Mouse (Mus musculus) left cerebral cortex, postnatal 4 days (tissue): ENCODE results near the gene Mpv17l. TPM values are rescaled to one million over a fixed set of nuclear protein-coding genes. Genes with fewer than 3 reads are reported as not detected.
"Not testable (repeated sequence)": the region's sequence is repeated elsewhere in the genome, so short reads cannot be mapped to it uniquely, and the experiment has no call there.

Source experiments
- DNase-seq: peaks from one replicate; pipeline ENCODE4 v3.0.0-alpha.2; 2022
- intact Hi-C: fragments of 180-260 bp; cut with DNase I; formaldehyde crosslinking; loops from one replicate; pipeline ENCODE4 v1.15.1; 2025
- total RNA-seq, 2 experiments: library from RNA; stranded (reverse); gene quantifications; 2 replicates each; pipeline ENCODE4 v1.2.3; 2021

Gene Mpv17l
- total RNA-seq: 10 to 100 TPM; 46.6 to 53.9 TPM

GRCm38 (mm10) chr16:13902888-13903483 lies at the start of gene Mpv17l, which contains the start of gene Pdxdc1:
Gene Mpv17l (plus strand): TSS chr16:13903161.
Gene Pdxdc1 (minus strand): TSS chr16:13903131.
- intact Hi-C loops: loop anchor here (10.0 kb wide), 1 partner anchor 222 kb away; no protein-coding TSS in a partner anchor
- peak; percentile 97 for DNase-seq

GRCm38 (mm10) chr16:13853886-13854285 lies 49.1 kb upstream of the Mpv17l start:
- DNase-seq: no peak
- intact Hi-C loops: no loop called here

- DNase-seq: no peak
- intact Hi-C loops: no loop called here
Measured at GRCm38 (mm10) chr16:13866076-13866475, 36.9 kb upstream of the Mpv17l start.

GRCm38 (mm10) chr16:13866616-13867015 lies 36.3 kb upstream of the Mpv17l start:
- DNase-seq: no peak
- intact Hi-C loops: no loop called here

- intact Hi-C loops: not testable (repeated sequence)
- DNase-seq: peak; percentile 20
Measured at GRCm38 (mm10) chr16:13867406-13867805, 35.6 kb upstream of the Mpv17l start.

- DNase-seq: peak; percentile 27
- intact Hi-C loops: no loop called here
Measured at GRCm38 (mm10) chr16:13867910-13868514, 34.9 kb upstream of the Mpv17l start.

GRCm38 (mm10) chr16:13875483-13875882 lies 27.5 kb upstream of the Mpv17l start:
- no peak for DNase-seq
- intact Hi-C loops: no loop called here

GRCm38 (mm10) chr16:13883094-13883774 lies 19.7 kb upstream of the Mpv17l start:
- no peak for DNase-seq
- intact Hi-C loops: no loop called here

GRCm38 (mm10) chr16:13890449-13890848 lies 12.5 kb upstream of the Mpv17l start:
- DNase-seq: no peak
- intact Hi-C loops: no loop called here

- no peak for DNase-seq
- intact Hi-C loops: no loop called here
Measured at GRCm38 (mm10) chr16:13892850-13893249, 10.1 kb upstream of the Mpv17l start.

- intact Hi-C loops: no loop called here
- DNase-seq: no peak
Measured at GRCm38 (mm10) chr16:13894097-13894496, 8.9 kb upstream of the Mpv17l start.

- no peak for DNase-seq
- intact Hi-C loops: no loop called here
Measured at GRCm38 (mm10) chr16:13895740-13896139, 7.2 kb upstream of the Mpv17l start.

GRCm38 (mm10) chr16:13896357-13896756 lies 6.6 kb upstream of the Mpv17l start:
- intact Hi-C loops: no loop called here
- no peak for DNase-seq

GRCm38 (mm10) chr16:13898981-13899380 lies 4.0 kb upstream of the Mpv17l start:
- intact Hi-C loops: no loop called here
- DNase-seq: peak; percentile 12

- intact Hi-C loops: loop anchor here (10.0 kb wide), 1 partner anchor 222 kb away; no protein-coding TSS in a partner anchor
- DNase-seq: no peak
Measured at GRCm38 (mm10) chr16:13902397-13902831, 547 bp upstream of the Mpv17l start.

- peak; percentile 78 for DNase-seq
- intact Hi-C loops: loop anchor here (10.0 kb wide), 1 partner anchor 221 kb away; no protein-coding TSS in a partner anchor
Measured at GRCm38 (mm10) chr16:13903488-13903887, 527 bp downstream of the Mpv17l start.

- intact Hi-C loops: loop anchor here (10.0 kb wide), 1 partner anchor 218 kb away; no protein-coding TSS in a partner anchor
- no peak for DNase-seq
Measured at GRCm38 (mm10) chr16:13907297-13907696, 4.3 kb downstream of the Mpv17l start.

- intact Hi-C loops: no loop called here
- no peak for DNase-seq
Measured at GRCm38 (mm10) chr16:13920093-13920492, 17.1 kb downstream of the Mpv17l start.

GRCm38 (mm10) chr16:13921063-13921462 lies 18.1 kb downstream of the Mpv17l start:
- DNase-seq: no peak
- intact Hi-C loops: no loop called here

GRCm38 (mm10) chr16:13921781-13922180 lies 18.8 kb downstream of the Mpv17l start:
- intact Hi-C loops: no loop called here
- no peak for DNase-seq

GRCm38 (mm10) chr16:13922499-13922898 lies 19.5 kb downstream of the Mpv17l start:
- DNase-seq, intact Hi-C loops: not testable (repeated sequence)

GRCm38 (mm10) chr16:13922966-13923365 lies 20.0 kb downstream of the Mpv17l start:
- intact Hi-C loops, DNase-seq: not testable (repeated sequence)
